Mouse (Mus musculus) stomach, embryonic 16.5 days (tissue): ENCODE measurements at regions not wholly inside any gene's neighbourhood (a gene's known extent, or its start where the extent isn't known, plus 50 kb on each side); places are given as distances from the start of the nearest gene placed in this dataset.

Source experiments
- ATAC-seq: fragments of 200-750 bp; cut with Nextera tagmentation; 2 replicates; pipeline ENCODE4 v1.8.0; 2017; ENCODE audit warnings: moderate number of reproducible peaks, moderate TSS enrichment; ENCODE audit not compliant: insufficient read depth, low FRiP score
- H3K27ac ChIP-seq: fragments of 300-500 bp; sonication (generic); 2 replicates; pipeline ENCODE4 v1.5.1; 2014; ENCODE audit warnings: low read length
- H3K27me3 ChIP-seq: fragments of 300-500 bp; sonication (generic); 2 replicates; pipeline ENCODE4 v1.6.1; 2014; ENCODE audit warnings: low read length, control low read depth, mixed read lengths; ENCODE audit not compliant: control insufficient read depth, insufficient read depth
- H3K36me3 ChIP-seq: fragments of 300-500 bp; sonication (generic); 2 replicates; pipeline ENCODE4 v1.6.1; 2014; ENCODE audit warnings: low read length; ENCODE audit not compliant: control insufficient read depth, insufficient read depth
- H3K4me1 ChIP-seq: fragments of 300-500 bp; sonication (generic); 2 replicates; pipeline ENCODE4 v1.6.1; 2014; ENCODE audit warnings: low read length, control low read depth, mixed read lengths; ENCODE audit not compliant: control insufficient read depth, insufficient read depth
- H3K4me2 ChIP-seq: fragments of 300-500 bp; sonication (generic); 2 replicates; pipeline ENCODE4 v1.6.1; 2014; ENCODE audit warnings: low read depth, low read length, mixed read lengths
- H3K4me3 ChIP-seq: fragments of 300-500 bp; sonication (generic); replicated peaks from 2 replicates; pipeline ENCODE4 v1.5.1; 2014; ENCODE audit warnings: mild to moderate bottlenecking, low read length
- H3K9ac ChIP-seq: fragments of 300-500 bp; sonication (generic); 2 replicates; pipeline ENCODE4 v1.6.1; 2014; ENCODE audit warnings: low read length
- H3K9me3 ChIP-seq: fragments of 300-500 bp; sonication (generic); replicated peaks from 2 replicates; pipeline ENCODE4 v1.6.1; 2016; ENCODE audit warnings: low read length, control low read depth; ENCODE audit not compliant: control insufficient read depth
- WGBS: fragments of 180-500 bp; shearing (Covaris S2); extraction: QIAGEN DNeasy Blood & Tissue Kit; methylation state at CpG from one replicate; pipeline ENCODE4 v1.1.7; 2014; 5-methylcytosine and 5-hydroxymethylcytosine counted together

GRCm38 (mm10) chr13:94650951-94651350 is 137.8 kb upstream of the Tbca start:
- Histone ChIP-seq H3K9me3 (no peaks in the 10 kb centered on the region), H3K4me2 (no peak overlapping the region), H3K36me3 (no peaks in the 10 kb centered on the region), H3K9ac (no peak overlapping the region), H3K27me3 (no peaks in the 10 kb centered on the region), H3K4me1 (no peaks in the 10 kb centered on the region), H3K4me3 (no peak overlapping the region), H3K27ac (no peak overlapping the region)
- WGBS = 66% methylated on average over 7 of the region's 7 CpGs
- no peak for ATAC-seq

DNA sequence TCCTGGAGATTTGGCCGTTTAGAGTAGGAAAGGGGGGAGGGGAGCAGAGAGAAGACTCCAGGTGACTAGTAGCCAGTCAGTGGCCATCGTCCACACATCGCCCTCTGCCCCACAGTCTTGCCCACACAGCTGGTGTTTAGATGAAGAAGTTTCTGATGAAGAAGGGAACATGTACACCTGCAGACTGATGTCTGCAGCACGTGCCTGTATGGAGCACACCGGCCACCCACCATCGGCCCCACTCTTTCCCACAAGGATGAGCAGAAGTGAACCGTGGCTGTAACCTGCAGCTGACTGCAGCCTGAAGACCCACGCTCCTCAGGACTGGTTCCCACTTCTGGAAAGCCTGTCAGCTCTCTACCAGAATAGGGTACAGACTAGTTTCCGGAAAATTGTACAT is 121.1 kb upstream of the Tbca start:
- Histone ChIP-seq H3K9me3 (no peaks in the 10 kb centered on the region), H3K4me2 (no peak overlapping the region), H3K27me3 (no peaks in the 10 kb centered on the region), H3K27ac (no peak overlapping the region), H3K9ac (no peak overlapping the region), H3K4me3 (no peak overlapping the region), H3K36me3 (no peaks in the 10 kb centered on the region), H3K4me1 (no peaks in the 10 kb centered on the region)
- ATAC-seq = no peak
- 77% methylated on average over 9 of the region's 9 CpGs for WGBS

- Histone ChIP-seq H3K9ac (no peak overlapping the region), H3K9me3 (no peaks in the 10 kb centered on the region), H3K27me3 (no peaks in the 10 kb centered on the region), H3K27ac (no peak overlapping the region), H3K4me2 (no peak overlapping the region), H3K36me3 (no peaks in the 10 kb centered on the region), H3K4me3 (no peak overlapping the region), H3K4me1 (no peaks in the 10 kb centered on the region)
- ATAC-seq = no peak
- WGBS = 46% methylated on average over 5 of the region's 5 CpGs
These were observed 120.4 kb upstream of the Tbca start for GRCm38 (mm10) chr13:94668276-94668675.

DNA sequence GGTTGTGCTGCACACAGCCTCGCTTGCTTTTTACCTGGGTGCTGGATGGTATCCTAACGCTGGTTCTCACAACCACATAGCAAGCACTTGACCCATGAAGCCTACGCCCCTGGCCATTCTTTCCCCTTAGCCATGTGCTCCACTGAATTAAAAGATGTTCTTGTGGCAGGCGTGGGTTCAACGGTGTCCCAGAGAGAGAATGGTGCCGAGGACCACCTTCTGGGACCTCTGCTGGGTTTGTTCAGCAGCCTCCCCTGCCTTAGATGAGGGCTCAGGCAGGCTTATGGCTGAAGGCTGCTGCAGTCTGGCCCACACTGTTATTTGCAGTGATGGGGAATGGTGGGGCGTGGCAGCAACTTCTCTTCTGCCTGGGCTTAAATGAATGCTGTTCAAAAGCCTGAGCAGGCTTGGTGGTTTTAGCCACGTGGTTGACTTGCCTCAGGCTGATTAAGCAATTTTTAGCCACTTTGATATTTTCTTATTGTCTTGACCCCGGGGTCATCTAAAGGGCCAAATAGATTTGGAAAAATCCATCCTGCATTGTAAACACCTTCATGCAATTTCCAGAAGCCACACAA is 119.5 kb upstream of the Tbca start:
- Histone ChIP-seq H3K27me3 (no peaks in the 10 kb centered on the region), H3K27ac (no peak overlapping the region), H3K4me2 (no peak overlapping the region), H3K9me3 (no peaks in the 10 kb centered on the region), H3K36me3 (no peaks in the 10 kb centered on the region), H3K4me3 (no peak overlapping the region), H3K4me1 (no peaks in the 10 kb centered on the region), H3K9ac (no peak overlapping the region)
- WGBS = 66% methylated on average over 9 of the region's 9 CpGs
- no peak for ATAC-seq

DNA sequence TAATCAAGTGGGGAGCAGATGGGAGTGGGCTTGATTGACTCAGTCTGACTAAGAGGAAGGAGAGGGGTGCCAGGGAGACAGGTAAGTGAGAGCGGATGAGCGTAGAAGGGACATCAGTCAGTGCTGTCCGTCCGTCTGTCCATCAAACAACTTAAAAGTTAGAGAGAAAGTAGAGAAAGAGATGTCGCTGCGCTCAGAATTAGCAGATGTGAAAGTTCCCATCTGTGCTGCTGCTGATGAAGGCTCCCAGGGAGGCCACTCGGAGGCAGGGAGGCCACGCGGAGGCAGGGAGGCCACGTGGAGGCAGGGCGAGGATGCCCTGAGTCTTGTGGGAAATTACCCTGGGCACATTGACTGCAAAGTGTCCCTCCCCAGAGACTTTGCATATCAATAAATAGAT is 118.4 kb upstream of the Tbca start:
- Histone ChIP-seq H3K4me3 (no peak overlapping the region), H3K4me2 (no peak overlapping the region), H3K27ac (no peak overlapping the region), H3K9me3 (no peaks in the 10 kb centered on the region), H3K27me3 (no peaks in the 10 kb centered on the region), H3K36me3 (no peaks in the 10 kb centered on the region), H3K4me1 (no peaks in the 10 kb centered on the region), H3K9ac (no peak overlapping the region)
- ATAC-seq = no peak
- WGBS = 81% methylated on average over 11 of the region's 11 CpGs

- no peak for ATAC-seq
- Histone ChIP-seq H3K36me3 (no peaks in the 10 kb centered on the region), H3K27me3 (no peaks in the 10 kb centered on the region)
These were observed 117.7 kb upstream of the Tbca start for GRCm38 (mm10) chr13:94670961-94671360.

DNA sequence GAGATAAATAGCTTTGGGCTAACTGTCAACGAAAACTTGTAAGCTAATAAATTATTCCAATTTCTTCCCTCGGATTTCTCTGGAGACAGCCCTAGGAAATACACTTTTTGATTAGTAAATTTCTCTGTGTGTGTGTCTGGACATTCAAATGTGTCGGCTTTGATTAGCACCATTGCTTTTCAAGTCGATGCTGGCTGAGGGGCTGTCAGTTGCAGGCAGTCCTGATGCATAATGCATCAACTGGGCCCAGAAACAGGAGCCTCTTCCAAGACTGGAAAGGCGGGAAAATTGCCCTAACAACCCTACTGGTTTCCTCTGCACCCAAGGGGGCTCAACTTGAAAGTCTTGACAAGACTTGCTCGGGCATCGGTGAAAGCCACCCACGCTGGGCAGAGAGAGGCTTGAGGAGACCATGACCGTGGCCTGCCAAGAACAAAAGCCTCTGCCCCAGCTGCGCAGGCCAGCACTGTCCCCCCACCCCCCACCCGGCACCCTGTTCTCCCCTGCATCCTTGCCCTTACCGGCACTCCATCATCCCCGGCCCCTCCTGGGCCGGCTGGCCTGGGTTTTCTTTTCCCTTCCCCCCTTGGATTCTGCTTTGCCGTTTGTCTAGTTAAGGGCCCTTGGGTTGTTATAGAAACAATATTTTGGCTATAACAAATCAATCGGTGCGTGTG is 108.1 kb upstream of the Tbca start:
- Histone ChIP-seq H3K36me3 (no peaks in the 10 kb centered on the region), H3K4me1 (no peaks in the 10 kb centered on the region), H3K4me3 (no peak overlapping the region), H3K27ac (no peak overlapping the region), H3K27me3 (no peaks in the 10 kb centered on the region; the same call in 1 of the 2 replicates), H3K9me3 (no peaks in the 10 kb centered on the region), H3K4me2 (no peak overlapping the region), H3K9ac (no peak overlapping the region)
- no peak for ATAC-seq
- WGBS = 42% methylated on average over 17 of the region's 17 CpGs

More at GRCm38 (mm10) chr13:94670961-94671360, 117.7 kb upstream of the Tbca start:
- WGBS = 79% methylated on average over 8 of the region's 8 CpGs
- Histone ChIP-seq H3K27ac (no peak overlapping the region), H3K4me3 (no peak overlapping the region), H3K4me1 (no peaks in the 10 kb centered on the region), H3K9ac (no peak overlapping the region), H3K9me3 (no peaks in the 10 kb centered on the region), H3K4me2 (no peak overlapping the region)

GRCm38 (mm10) chr13:94681606-94682005 is 107.1 kb upstream of the Tbca start:
- no peak for ATAC-seq
- WGBS = 88% methylated on average over 13 of the region's 13 CpGs
- Histone ChIP-seq H3K27ac (no peak overlapping the region), H3K9ac (no peak overlapping the region), H3K36me3 (no peaks in the 10 kb centered on the region), H3K4me3 (no peak overlapping the region), H3K4me2 (no peak overlapping the region), H3K4me1 (no peaks in the 10 kb centered on the region), H3K27me3 (no peaks in the 10 kb centered on the region; the same call in 1 of the 2 replicates), H3K9me3 (no peaks in the 10 kb centered on the region)

GRCm38 (mm10) chr13:94685191-94685590 is 103.5 kb upstream of the Tbca start:
- no peak overlapping the region for H3K4me2 ChIP-seq
- H3K4me1 ChIP-seq = no peaks in the 10 kb centered on the region
- no peaks in the 10 kb centered on the region for H3K9me3 ChIP-seq
- H3K27ac ChIP-seq = no peak overlapping the region
- no peaks in the 10 kb centered on the region for H3K36me3 ChIP-seq
- no peaks in the 10 kb centered on the region; the same call in 1 of the 2 replicates for H3K27me3 ChIP-seq
- 55% methylated on average over 7 of the region's 7 CpGs for WGBS
- H3K9ac ChIP-seq = no peak overlapping the region
- no peak overlapping the region for H3K4me3 ChIP-seq
- no peak for ATAC-seq
